Mouse (Mus musculus): ENCODE results near the gene F12. TPM values are rescaled to one million over a fixed set of nuclear protein-coding genes. Genes with fewer than 3 reads are reported as not detected.
A peak's percentile ranks its signal among the peaks of the same experiment; 100 is the strongest.

F12 gene
- polyA plus RNA-seq, 1 experiment = 0.39 TPM

GRCm38 (mm10) chr13:55378907-55379580, 47.5 kb downstream of the F12 start:
- TF ChIP-seq CTCF (IDR thresholded peaks at IDR 0.05; ENCODE audit: borderline replicate concordance, control insufficient read depth, extremely low read depth, insufficient read depth, low read length, poor library complexity) = no peak
- TF ChIP-seq POLR2A (IDR thresholded peaks at IDR 0.05; ENCODE audit: control insufficient read depth, extremely low read depth, insufficient read depth, low read length, poor library complexity) = no peak
- no peak overlapping the region for H3K4me3 ChIP-seq (ENCODE audit: control insufficient read depth, insufficient read depth, low read length)
- 92% methylated on average over 32 of the region's 32 CpGs for WGBS
- peaks cover 17% of the 10 kb centered on the region for H3K4me1 ChIP-seq (replicated peaks; ENCODE audit: control insufficient read depth, insufficient read depth, low read length)
- no peak overlapping the region for H3K27ac ChIP-seq (ENCODE audit: control insufficient read depth, insufficient read depth, low read length)
- no peak for DNase-seq
- peaks cover 59% of the 10 kb centered on the region for H3K36me3 ChIP-seq (ENCODE audit: control insufficient read depth, insufficient read depth, low read length)
- no peaks in the 10 kb centered on the region for H3K27me3 ChIP-seq (ENCODE audit: control insufficient read depth, insufficient read depth, low read length)

- DNase-seq = no peak
- 82% methylated on average over 2 of the region's 2 CpGs for WGBS
Measured at GRCm38 (mm10) chr13:55375877-55376276, 50.7 kb downstream of the F12 start.

GRCm38 (mm10) chr13:55374206-55374924, 52.2 kb downstream of the F12 start:
- WGBS = 54% methylated on average over 6 of the region's 6 CpGs
- H3K27ac ChIP-seq (ENCODE audit: control insufficient read depth, insufficient read depth, low read length) = peak overlapping the region; percentile 87
- DNase-seq = peak; percentile 73
- no peaks in the 10 kb centered on the region for H3K27me3 ChIP-seq (ENCODE audit: control insufficient read depth, insufficient read depth, low read length)
- peaks cover 49% of the 10 kb centered on the region for H3K4me1 ChIP-seq (replicated peaks; ENCODE audit: control insufficient read depth, insufficient read depth, low read length)
- H3K4me3 ChIP-seq (ENCODE audit: control insufficient read depth, insufficient read depth, low read length) = peak overlapping the region; percentile 10; the same call in 1 of the 2 replicates
- peaks cover 12% of the 10 kb centered on the region for H3K36me3 ChIP-seq (ENCODE audit: control insufficient read depth, insufficient read depth, low read length)
- TF ChIP-seq CTCF (IDR thresholded peaks at IDR 0.05; ENCODE audit: borderline replicate concordance, control insufficient read depth, extremely low read depth, insufficient read depth, low read length, poor library complexity) = peak; percentile 52; the same call in 1 of the 2 replicates
- TF ChIP-seq POLR2A (IDR thresholded peaks at IDR 0.05; ENCODE audit: control insufficient read depth, extremely low read depth, insufficient read depth, low read length, poor library complexity) = no peak

More at GRCm38 (mm10) chr13:55375877-55376276, 50.7 kb downstream of the F12 start:
- Histone ChIP-seq H3K27ac (ENCODE audit: control insufficient read depth, insufficient read depth, low read length) (no peak overlapping the region), H3K4me3 (ENCODE audit: control insufficient read depth, insufficient read depth, low read length) (no peak overlapping the region), H3K4me1 (replicated peaks; ENCODE audit: control insufficient read depth, insufficient read depth, low read length) (peaks cover 48% of the 10 kb centered on the region), H3K36me3 (ENCODE audit: control insufficient read depth, insufficient read depth, low read length) (peaks cover 27% of the 10 kb centered on the region), H3K27me3 (ENCODE audit: control insufficient read depth, insufficient read depth, low read length) (no peaks in the 10 kb centered on the region)
- TF ChIP-seq POLR2A (IDR thresholded peaks at IDR 0.05; ENCODE audit: control insufficient read depth, extremely low read depth, insufficient read depth, low read length, poor library complexity) = no peak
- TF ChIP-seq CTCF (IDR thresholded peaks at IDR 0.05; ENCODE audit: borderline replicate concordance, control insufficient read depth, extremely low read depth, insufficient read depth, low read length, poor library complexity) = no peak

GRCm38 (mm10) chr13:55371740-55372139, 54.9 kb downstream of the F12 start:
- no peak for TF ChIP-seq CTCF (IDR thresholded peaks at IDR 0.05; ENCODE audit: borderline replicate concordance, control insufficient read depth, extremely low read depth, insufficient read depth, low read length, poor library complexity)
- no peak for TF ChIP-seq POLR2A (IDR thresholded peaks at IDR 0.05; ENCODE audit: control insufficient read depth, extremely low read depth, insufficient read depth, low read length, poor library complexity)
- H3K4me3 ChIP-seq (ENCODE audit: control insufficient read depth, insufficient read depth, low read length) = peak overlapping the region; percentile 38
- peaks cover 54% of the 10 kb centered on the region for H3K4me1 ChIP-seq (replicated peaks; ENCODE audit: control insufficient read depth, insufficient read depth, low read length)
- WGBS = 73% methylated on average over 5 of the region's 5 CpGs
- H3K27ac ChIP-seq (ENCODE audit: control insufficient read depth, insufficient read depth, low read length) = 0 out of 2 replicates have a peak overlapping the region, but pooled peaks have one; percentile 8
- no peaks in the 10 kb centered on the region for H3K36me3 ChIP-seq (ENCODE audit: control insufficient read depth, insufficient read depth, low read length)
- no peaks in the 10 kb centered on the region for H3K27me3 ChIP-seq (ENCODE audit: control insufficient read depth, insufficient read depth, low read length)
- DNase-seq = no peak

GRCm38 (mm10) chr13:55371007-55371681, 55.4 kb downstream of the F12 start:
- Histone ChIP-seq H3K4me3 (ENCODE audit: control insufficient read depth, insufficient read depth, low read length) (peak overlapping the region; percentile 38), H3K27me3 (ENCODE audit: control insufficient read depth, insufficient read depth, low read length) (no peaks in the 10 kb centered on the region), H3K36me3 (ENCODE audit: control insufficient read depth, insufficient read depth, low read length) (no peaks in the 10 kb centered on the region), H3K4me1 (replicated peaks; ENCODE audit: control insufficient read depth, insufficient read depth, low read length) (peaks cover 54% of the 10 kb centered on the region), H3K27ac (ENCODE audit: control insufficient read depth, insufficient read depth, low read length) (peak overlapping the region; percentile 8; the same call in 1 of the 2 replicates)
- WGBS = 78% methylated on average over 8 of the region's 8 CpGs
- DNase-seq = peak; percentile 37
- TF ChIP-seq CTCF (IDR thresholded peaks at IDR 0.05; ENCODE audit: borderline replicate concordance, control insufficient read depth, extremely low read depth, insufficient read depth, low read length, poor library complexity) (no peak), POLR2A (IDR thresholded peaks at IDR 0.05; ENCODE audit: control insufficient read depth, extremely low read depth, insufficient read depth, low read length, poor library complexity) (no peak)

- H3K27me3 ChIP-seq (ENCODE audit: control insufficient read depth, insufficient read depth, low read length) = no peaks in the 10 kb centered on the region
- H3K4me1 ChIP-seq (replicated peaks; ENCODE audit: control insufficient read depth, insufficient read depth, low read length) = peaks cover 47% of the 10 kb centered on the region
- DNase-seq = no peak
- 36% methylated on average over 3 of the region's 3 CpGs for WGBS
- no peaks in the 10 kb centered on the region for H3K36me3 ChIP-seq (ENCODE audit: control insufficient read depth, insufficient read depth, low read length)
- peak overlapping the region; percentile 73 for H3K4me3 ChIP-seq (ENCODE audit: control insufficient read depth, insufficient read depth, low read length)
- peak overlapping the region; percentile 79 for H3K27ac ChIP-seq (ENCODE audit: control insufficient read depth, insufficient read depth, low read length)
- TF ChIP-seq POLR2A (IDR thresholded peaks at IDR 0.05; ENCODE audit: control insufficient read depth, extremely low read depth, insufficient read depth, low read length, poor library complexity) (no peak), CTCF (IDR thresholded peaks at IDR 0.05; ENCODE audit: borderline replicate concordance, control insufficient read depth, extremely low read depth, insufficient read depth, low read length, poor library complexity) (no peak)
Measured at GRCm38 (mm10) chr13:55370234-55370633, 56.4 kb downstream of the F12 start.
